Mouse (Mus musculus) olfactory bulb, adult 2 months (tissue): ENCODE results near the gene Sik2.

Experiments used
- CTCF ChIP-seq: fragments of 200-500 bp; IDR thresholded peaks from 2 replicates; pipeline ENCODE4 v1.5.1; 2012; ENCODE audit warnings: low read depth, mild to moderate bottlenecking, low read length, moderate library complexity; ENCODE audit not compliant: insufficient read depth
- POLR2A ChIP-seq: fragments of 200-500 bp; IDR thresholded peaks from 2 replicates; pipeline ENCODE4 v1.6.1; 2012; ENCODE audit warnings: mild to moderate bottlenecking, low read depth, low read length, moderate library complexity; ENCODE audit not compliant: insufficient read depth

GRCm38 (mm10) chr9:50863824-50864223 is 145.0 kb downstream of the Sik2 start:
- TF ChIP-seq CTCF (no peak), POLR2A (no peak)
